Mouse (Mus musculus): Measurements from ENCODE around the gene Efcab14. TPM values are rescaled to one million over a fixed set of nuclear protein-coding genes. Genes with fewer than 3 reads are reported as not detected.

Efcab14 gene
- total and polyA plus RNA-seq, 3 experiments, result 12.9 to 23.0 (median 13.5) TPM

DNA sequence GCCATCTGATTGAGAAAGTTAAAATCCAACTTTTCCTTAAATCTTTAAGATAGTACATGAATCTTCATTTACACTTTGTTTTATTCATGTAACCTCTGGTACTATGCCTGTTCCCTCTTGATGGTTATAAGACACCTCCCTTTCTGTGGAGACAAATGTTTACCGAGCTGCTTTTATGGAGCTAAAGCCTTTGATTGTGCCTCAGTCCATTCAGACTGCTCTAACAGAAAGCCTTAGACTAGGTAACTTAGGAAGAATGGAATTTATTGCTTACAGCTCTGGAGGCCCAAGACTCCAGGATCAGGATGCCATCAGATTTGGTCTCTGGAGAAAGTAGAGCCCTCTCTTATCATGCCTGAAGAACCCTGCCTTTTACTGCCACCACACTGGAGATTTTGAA is 10.6 kb downstream of the Efcab14 start:
- Histone ChIP-seq H3K27me3 (replicated peaks) (no peaks in the 10 kb centered on the region), H3K4me3 (replicated peaks in 1 of 3; ENCODE audit: low read depth in 2 of 3, low read length in 2 of 3, poor library complexity in 1 of 3) (no peak overlapping the region), H3K27ac (ENCODE audit: insufficient read depth, low read depth) (no peak overlapping the region), H3K36me3 (replicated peaks in 1 of 2; ENCODE audit: control insufficient read depth in 1 of 2, insufficient read depth in 1 of 2, low read length in 1 of 2) (peaks cover 42 to 80% of the 10 kb centered on the region in 2 experiments), H3K9ac (ENCODE audit: insufficient read depth, low read depth) (no peak overlapping the region), H3K4me2 (ENCODE audit: insufficient read depth, low read depth, poor library complexity, severe bottlenecking) (no peak overlapping the region), H3K79me2 (replicated peaks; ENCODE audit: control insufficient read depth, extremely low read depth, insufficient read depth, poor library complexity, severe bottlenecking) (peaks cover 4% of the 10 kb centered on the region; the same call in 1 of the 2 replicates), H3K9me3 (replicated peaks; ENCODE audit: low read length) (no peaks in the 10 kb centered on the region), H3K4me1 (ENCODE audit: control insufficient read depth in 1 of 2, insufficient read depth in 2 of 2) (peaks cover 1 to 23% of the 10 kb centered on the region in 2 experiments)
- dilution Hi-C loops (cut with MboI; ENCODE audit: extremely low pct_ligation_motif_present, extremely low pct_unique_long_range_greater_than_20kb, low sequenced_read_pairs), result no loop called here
- TF ChIP-seq GABPA (IDR thresholded peaks at IDR 0.05; ENCODE audit: insufficient replicate concordance, low read depth, low read length) (no peak), POLR2AphosphoS2 (IDR thresholded peaks at IDR 0.05; ENCODE audit: low read depth, low read length) (no peak), MAX (IDR thresholded peaks at IDR 0.05; ENCODE audit: low read length) (no peak), SIN3A (IDR thresholded peaks at IDR 0.05; ENCODE audit: low read length) (no peak)
- DNase-seq (ENCODE audit: extremely low read depth), result no peak
- in situ Hi-C loops (cut with MboI; ENCODE audit: low pct_ligation_motif_present, low pct_unique_long_range_greater_than_20kb, low sequenced_read_pairs), result loop anchor here (10.0 kb wide), 1 partner anchor 77 kb away; the partner anchor contains the start of gene Mob3c

DNA sequence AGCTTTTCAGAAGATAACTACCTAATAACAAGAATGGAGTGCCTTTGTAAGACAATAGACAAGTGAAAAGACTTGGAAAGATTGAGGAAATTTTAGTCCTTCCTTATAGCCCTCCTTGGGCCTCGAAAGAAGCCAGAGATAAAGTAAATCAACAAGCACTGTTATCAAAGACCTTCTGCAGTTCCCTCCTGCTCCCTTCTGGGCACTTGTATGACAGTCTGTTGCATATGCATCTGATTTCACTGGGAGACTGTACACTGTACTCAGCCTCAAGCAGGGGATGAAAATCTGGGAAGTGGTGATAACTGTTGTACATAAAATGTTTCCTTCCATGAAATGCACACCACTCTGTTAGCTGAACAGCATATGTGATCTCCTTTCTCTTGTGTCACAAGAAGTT is 11.8 kb downstream of the Efcab14 start:
- no peak for TF ChIP-seq MAZ (IDR thresholded peaks at IDR 0.05; ENCODE audit: low read depth, low read length)
- no peak for TF ChIP-seq SMC3 (IDR thresholded peaks at IDR 0.05; ENCODE audit: low read depth, low read length)
- TF ChIP-seq UBTF (IDR thresholded peaks at IDR 0.05; ENCODE audit: low read depth, low read length), result no peak
- no peak for TF ChIP-seq CHD2 (IDR thresholded peaks at IDR 0.05; ENCODE audit: low read length)
- in situ Hi-C loops (cut with MboI; ENCODE audit: low pct_ligation_motif_present, low pct_unique_long_range_greater_than_20kb, low sequenced_read_pairs) (loop anchor here (10.0 kb wide), 1 partner anchor 75 kb away; the partner anchor contains the start of gene Mob3c), dilution Hi-C loops (cut with MboI; ENCODE audit: extremely low pct_ligation_motif_present, extremely low pct_unique_long_range_greater_than_20kb, low sequenced_read_pairs) (no loop called here)
- H3K27ac ChIP-seq (ENCODE audit: insufficient read depth, low read depth), result no peak overlapping the region
- H3K4me3 ChIP-seq (replicated peaks in 1 of 3; ENCODE audit: low read depth in 2 of 3, low read length in 2 of 3, poor library complexity in 1 of 3), result no peak overlapping the region
- no peaks in the 10 kb centered on the region for H3K27me3 ChIP-seq (replicated peaks)
- 0 out of 2 replicates have a peak, but pooled peaks cover 2% of the 10 kb centered on the region for H3K79me2 ChIP-seq (replicated peaks; ENCODE audit: control insufficient read depth, extremely low read depth, insufficient read depth, poor library complexity, severe bottlenecking)
- H3K36me3 ChIP-seq (replicated peaks in 1 of 2; ENCODE audit: control insufficient read depth in 1 of 2, insufficient read depth in 1 of 2, low read length in 1 of 2), result peaks cover 48 to 85% of the 10 kb centered on the region in 2 experiments
- H3K9me3 ChIP-seq (replicated peaks; ENCODE audit: low read length), result no peaks in the 10 kb centered on the region
- DNase-seq (ENCODE audit: extremely low read depth), result no peak
- H3K9ac ChIP-seq (ENCODE audit: insufficient read depth, low read depth), result no peak overlapping the region
- H3K4me2 ChIP-seq (ENCODE audit: insufficient read depth, low read depth, poor library complexity, severe bottlenecking), result no peak overlapping the region
- peaks cover 0 to 12% of the 10 kb centered on the region in 2 experiments; a peak in 2 of 4 replicates for H3K4me1 ChIP-seq (ENCODE audit: control insufficient read depth in 1 of 2, insufficient read depth in 2 of 2)

DNA sequence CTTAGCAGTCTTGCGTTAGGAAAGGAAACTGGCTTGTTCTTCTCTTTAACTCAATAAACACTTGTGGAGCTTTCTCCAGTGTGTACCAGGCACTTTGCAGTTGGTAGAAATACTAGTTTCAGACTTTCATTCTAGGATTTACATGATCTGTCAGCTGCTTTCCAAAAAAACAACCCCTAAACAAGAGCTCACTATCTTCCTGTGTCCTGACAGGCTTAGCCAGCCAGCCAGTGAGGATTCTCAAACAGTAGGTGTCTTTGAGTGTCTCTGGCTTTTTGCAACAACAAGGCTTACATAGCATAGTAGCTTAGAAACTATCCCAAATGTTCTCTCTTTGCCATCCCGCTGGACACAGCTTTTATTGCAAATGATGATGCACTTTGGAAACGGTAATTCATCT is 16.6 kb downstream of the Efcab14 start:
- Histone ChIP-seq H3K79me2 (replicated peaks; ENCODE audit: control insufficient read depth, extremely low read depth, insufficient read depth, poor library complexity, severe bottlenecking) (no peaks in the 10 kb centered on the region), H3K4me1 (ENCODE audit: control insufficient read depth in 1 of 2, insufficient read depth in 2 of 2) (no peaks in the 10 kb centered on the region), H3K4me3 (replicated peaks in 1 of 3; ENCODE audit: low read depth in 2 of 3, low read length in 2 of 3, poor library complexity in 1 of 3) (no peak overlapping the region), H3K9me3 (replicated peaks; ENCODE audit: low read length) (no peaks in the 10 kb centered on the region), H3K27ac (ENCODE audit: insufficient read depth, low read depth) (no peak overlapping the region), H3K27me3 (replicated peaks) (no peaks in the 10 kb centered on the region), H3K36me3 (replicated peaks in 1 of 2; ENCODE audit: control insufficient read depth in 1 of 2, insufficient read depth in 1 of 2, low read length in 1 of 2) (peaks cover 41 to 84% of the 10 kb centered on the region in 2 experiments), H3K4me2 (ENCODE audit: insufficient read depth, low read depth, poor library complexity, severe bottlenecking) (no peak overlapping the region), H3K9ac (ENCODE audit: insufficient read depth, low read depth) (no peak overlapping the region)
- dilution Hi-C loops (cut with MboI; ENCODE audit: extremely low pct_ligation_motif_present, extremely low pct_unique_long_range_greater_than_20kb, low sequenced_read_pairs) (no loop called here), in situ Hi-C loops (cut with MboI; ENCODE audit: low pct_ligation_motif_present, low pct_unique_long_range_greater_than_20kb, low sequenced_read_pairs) (no loop called here)
- no peak for DNase-seq (ENCODE audit: extremely low read depth)
- TF ChIP-seq POLR2AphosphoS2 (IDR thresholded peaks at IDR 0.05; ENCODE audit: low read depth, low read length) (no peak), MXI1 (IDR thresholded peaks at IDR 0.05; ENCODE audit: low read depth, low read length) (no peak), PAX5 (IDR thresholded peaks at IDR 0.05; ENCODE audit: low read length) (no peak), MAZ (IDR thresholded peaks at IDR 0.05; ENCODE audit: low read depth, low read length) (no peak), EP300 (IDR thresholded peaks at IDR 0.05; ENCODE audit: low read length) (no peak), USF1 (IDR thresholded peaks at IDR 0.05; ENCODE audit: low read depth, low read length) (no peak), MAFK (IDR thresholded peaks at IDR 0.05; ENCODE audit: insufficient replicate concordance, low read length) (no peak), GABPA (IDR thresholded peaks at IDR 0.05; ENCODE audit: insufficient replicate concordance, low read depth, low read length) (no peak), ZKSCAN1 (IDR thresholded peaks at IDR 0.05; ENCODE audit: borderline replicate concordance, low read depth, low read length) (no peak), ETS1 (conservative IDR thresholded peaks at IDR 0.05; ENCODE audit: low read depth, low read length) (no peak), MYC (IDR thresholded peaks at IDR 0.05; ENCODE audit: low read depth, low read length) (no peak), ELF1 (IDR thresholded peaks at IDR 0.05; ENCODE audit: low read depth, low read length) (no peak), RCOR1 (conservative IDR thresholded peaks at IDR 0.05; ENCODE audit: low read depth, low read length) (no peak), USF2 (conservative IDR thresholded peaks at IDR 0.05; ENCODE audit: low read depth, low read length) (no peak), NRF1 (IDR thresholded peaks at IDR 0.05; ENCODE audit: low read depth, low read length) (no peak), ZMIZ1 (IDR thresholded peaks at IDR 0.05; ENCODE audit: low read depth, low read length) (no peak), ZC3H11A (IDR thresholded peaks at IDR 0.05; ENCODE audit: low read depth, low read length) (no peak), NELFE (IDR thresholded peaks at IDR 0.05; ENCODE audit: low read depth, low read length) (no peak)

Data from CH12.LX (cell line).